ENCODE assay signal across 16 mouse cellular contexts in genomic region chr7:65021298-65021697, GRCm38 (mm10).
"Had no signal": no experiment of that assay in that cellular context is flagged by ENCODE, and none has a peak within 500 bp of the region (broad histone marks: within the 10 kb centered on the region; RNA-seq: fewer than 3 reads in every experiment).

No protein-coding gene starts in this region.

- H3K27ac ChIP-seq: liver, embryonic 15.5 days; macrophage; midbrain, embryonic 13.5 days; midbrain, embryonic 15.5 days; neural tube, embryonic 12.5 days; stomach, embryonic 15.5 days; stomach, postnatal 0 days had no signal

- DNase-seq: liver, postnatal 0 days; lung, adult 2 months; lung, postnatal 10 days; right cerebral cortex, postnatal 14 days; thymus, adult 2 months; thymus, postnatal 25 days; thymus, postnatal 4 days had no signal

- H3K4me3 ChIP-seq: liver, embryonic 15.5 days; megakaryocyte, embryonic 14.5 days; midbrain, embryonic 13.5 days; midbrain, embryonic 15.5 days; neural tube, embryonic 12.5 days; stomach, embryonic 15.5 days had no signal

- H3K4me1 ChIP-seq: liver, embryonic 15.5 days; megakaryocyte, embryonic 14.5 days; stomach, embryonic 15.5 days had no signal

- H3K36me3 ChIP-seq: liver, embryonic 15.5 days; midbrain, embryonic 13.5 days; midbrain, embryonic 15.5 days; neural tube, embryonic 12.5 days; stomach, embryonic 15.5 days had no signal

- H3K9me3 ChIP-seq: liver, embryonic 15.5 days; midbrain, embryonic 15.5 days; neural tube, embryonic 12.5 days; stomach, embryonic 15.5 days had no signal

- H3K27me3 ChIP-seq: liver, embryonic 15.5 days; megakaryocyte, embryonic 14.5 days; midbrain, embryonic 13.5 days; midbrain, embryonic 15.5 days; neural tube, embryonic 12.5 days; stomach, embryonic 15.5 days had no signal

- ATAC-seq: liver, postnatal 0 days; midbrain, embryonic 13.5 days; midbrain, embryonic 15.5 days had no signal

- H3K9ac ChIP-seq: liver, embryonic 15.5 days; liver, postnatal 0 days; midbrain, embryonic 13.5 days; midbrain, embryonic 15.5 days; neural tube, embryonic 12.5 days; stomach, embryonic 15.5 days had no signal

- H3K4me2 ChIP-seq: liver, embryonic 15.5 days; midbrain, embryonic 11.5 days; midbrain, embryonic 13.5 days; midbrain, embryonic 15.5 days; neural tube, embryonic 12.5 days; stomach, embryonic 15.5 days had no signal
